Mouse (Mus musculus): ENCODE results near the gene Atp2c2. TPM values are rescaled to one million over a fixed set of nuclear protein-coding genes. Genes with fewer than 3 reads are reported as not detected.
A peak's percentile ranks its signal among the peaks of the same experiment; 100 is the strongest.

Atp2c2 gene
- polyA plus RNA-seq, 1 experiment from 2014 or later = 0.06 TPM

DNA sequence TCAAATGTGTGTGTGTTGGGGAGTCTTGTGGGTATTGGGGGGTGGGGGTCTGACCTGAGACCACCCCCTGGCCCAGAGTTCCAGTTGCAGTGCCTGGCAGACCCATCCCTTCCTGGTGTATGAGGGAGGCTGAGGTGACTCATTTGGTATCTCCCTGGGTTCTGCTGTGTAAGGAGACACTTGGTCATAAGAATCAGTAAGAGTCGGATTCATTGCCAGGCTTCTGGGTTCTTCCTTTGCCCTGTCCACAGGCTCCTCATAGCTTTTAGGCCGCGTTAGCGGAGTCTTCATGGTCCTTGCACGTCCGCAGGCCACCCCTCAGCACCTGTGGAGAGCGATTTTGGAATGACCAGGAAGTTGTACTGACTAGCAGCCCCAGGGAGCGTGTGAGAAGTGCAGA, 8.7 kb downstream of the Atp2c2 start:
- Histone ChIP-seq H3K27me3 (no peaks in the 10 kb centered on the region; the same call in 1 of the 2 replicates), H3K9me3 (no peaks in the 10 kb centered on the region), H3K4me1 (replicated peaks) (peaks cover 16% of the 10 kb centered on the region), H3K4me2 (no peak overlapping the region), H3K36me3 (no peaks in the 10 kb centered on the region), H3K4me3 (no peak overlapping the region), H3K9ac (no peak overlapping the region), H3K27ac (replicated peaks) (no peak overlapping the region)
- WGBS = 90% methylated on average over 8 of the region's 8 CpGs
- ATAC-seq (ENCODE audit: low read depth) = no peak

DNA sequence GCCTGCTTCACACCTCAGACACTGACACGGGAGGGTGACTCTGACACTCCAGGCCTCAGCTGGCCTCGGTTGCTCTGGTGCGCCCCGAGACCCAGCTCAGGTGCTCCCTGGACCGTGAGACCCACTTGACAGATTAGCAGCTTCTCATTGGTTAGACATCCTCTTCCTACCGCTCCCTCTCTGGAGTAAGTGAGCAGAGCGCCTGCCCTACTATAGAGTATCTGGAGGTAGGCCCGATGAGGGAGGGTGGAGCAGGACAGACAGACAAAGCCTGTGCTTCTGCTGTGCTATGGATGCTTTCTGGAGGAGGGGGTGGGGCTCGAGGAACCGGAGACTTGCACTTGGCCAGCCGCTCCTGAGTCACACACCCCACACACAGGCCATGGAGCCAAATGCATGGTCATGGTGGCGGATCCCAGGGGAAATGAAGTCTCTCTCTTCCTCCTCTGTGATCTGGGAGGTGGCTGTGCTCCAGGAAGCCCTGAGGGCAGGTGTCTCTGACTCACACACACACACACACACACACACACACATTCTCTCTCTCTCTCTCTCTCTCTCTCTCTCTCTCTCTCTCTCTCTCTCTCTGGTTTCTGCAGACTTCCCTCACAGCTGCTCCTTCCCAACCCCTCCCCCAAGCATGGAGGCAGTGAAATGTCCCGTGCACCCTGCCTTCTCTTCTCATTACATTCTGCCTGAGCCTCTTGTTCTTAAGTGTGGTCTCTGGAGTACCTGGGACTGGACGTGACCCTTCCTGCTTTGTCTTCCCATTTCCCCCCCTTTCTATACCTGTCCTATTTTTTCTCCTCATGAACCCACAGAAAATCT, 9.3 kb downstream of the Atp2c2 start:
- Histone ChIP-seq H3K27ac (replicated peaks) (peak overlapping the region; percentile 38; the same call in 1 of the 2 replicates), H3K36me3 (no peaks in the 10 kb centered on the region), H3K4me1 (replicated peaks) (peaks cover 16% of the 10 kb centered on the region), H3K9ac (no peak overlapping the region), H3K9me3 (no peaks in the 10 kb centered on the region), H3K27me3 (no peaks in the 10 kb centered on the region; the same call in 1 of the 2 replicates), H3K4me2 (no peak overlapping the region), H3K4me3 (no peak overlapping the region)
- ATAC-seq (ENCODE audit: low read depth) = peak; percentile 23; the same call in 1 of the 2 replicates
- WGBS = 66% methylated on average over 14 of the region's 14 CpGs

DNA sequence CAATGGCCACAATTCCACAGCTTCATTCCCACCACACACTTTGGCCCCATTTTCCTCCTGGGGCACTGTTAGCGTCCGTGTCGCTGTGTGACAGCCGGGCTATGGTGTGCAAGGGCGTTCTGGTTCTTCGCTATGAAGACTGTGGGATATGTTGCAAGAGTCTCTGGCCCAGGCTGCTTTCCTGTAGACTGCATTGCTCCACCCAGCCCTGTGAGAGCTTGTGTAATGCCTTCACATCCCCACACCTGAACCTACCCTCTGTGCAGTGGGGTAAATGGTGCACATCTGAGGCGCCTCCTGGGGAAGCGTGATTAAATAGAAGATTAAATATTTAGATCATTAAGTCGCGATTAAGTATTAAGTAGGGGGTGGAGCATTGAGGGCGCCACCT, 9.9 kb downstream of the Atp2c2 start:
- Histone ChIP-seq H3K27me3 (no peaks in the 10 kb centered on the region; the same call in 1 of the 2 replicates), H3K36me3 (no peaks in the 10 kb centered on the region), H3K4me3 (no peak overlapping the region), H3K27ac (replicated peaks) (peak overlapping the region; percentile 38; the same call in 1 of the 2 replicates), H3K9ac (no peak overlapping the region), H3K4me1 (replicated peaks) (peaks cover 16% of the 10 kb centered on the region), H3K9me3 (no peaks in the 10 kb centered on the region), H3K4me2 (no peak overlapping the region)
- 0 out of 2 replicates have a peak, but pooled peaks have one; percentile 36 for ATAC-seq (ENCODE audit: low read depth)
- 74% methylated on average over 11 of the region's 11 CpGs for WGBS

DNA sequence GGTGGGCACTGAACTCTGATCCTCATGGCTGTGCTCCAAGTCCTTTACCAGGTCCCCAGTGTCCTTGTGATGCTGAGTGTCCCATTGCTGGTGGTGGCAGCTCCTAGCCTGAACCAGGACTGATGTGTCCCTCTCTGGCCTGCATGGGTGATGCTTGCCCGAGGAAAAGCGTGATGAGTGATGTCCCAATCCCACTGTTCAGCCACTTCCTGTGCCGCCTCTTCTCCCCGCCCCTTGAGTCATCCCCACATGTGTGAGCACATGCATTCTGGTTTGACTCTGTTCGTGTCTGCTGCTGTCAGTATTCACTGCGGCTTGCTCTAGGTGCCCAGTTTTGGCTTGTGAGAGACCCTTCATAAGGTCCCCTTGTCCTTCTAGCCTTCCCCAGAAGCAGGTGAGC, 12.4 kb downstream of the Atp2c2 start:
- Histone ChIP-seq H3K4me1 (replicated peaks) (peaks cover 20% of the 10 kb centered on the region), H3K9ac (no peak overlapping the region), H3K27ac (replicated peaks) (no peak overlapping the region), H3K36me3 (no peaks in the 10 kb centered on the region), H3K9me3 (no peaks in the 10 kb centered on the region), H3K4me3 (no peak overlapping the region), H3K4me2 (no peak overlapping the region), H3K27me3 (peaks cover 2% of the 10 kb centered on the region; the same call in 1 of the 2 replicates)
- 73% methylated on average over 6 of the region's 6 CpGs for WGBS
- no peak for ATAC-seq (ENCODE audit: low read depth)

GRCm38 (mm10) chr8:119713421-119713820, 13.6 kb downstream of the Atp2c2 start:
- ATAC-seq (ENCODE audit: low read depth) = no peak
- H3K9ac ChIP-seq = no peak overlapping the region
- 85% methylated on average over 5 of the region's 5 CpGs for WGBS

GRCm38 (mm10) chr8:119715221-119715620, 15.4 kb downstream of the Atp2c2 start:
- no peak overlapping the region for H3K9ac ChIP-seq
- H3K27ac ChIP-seq (replicated peaks) = no peak overlapping the region
- H3K27me3 ChIP-seq = peaks cover 2% of the 10 kb centered on the region; the same call in 1 of the 2 replicates
- WGBS = 73% methylated on average over 12 of the region's 12 CpGs
- no peak overlapping the region for H3K4me2 ChIP-seq
- no peak overlapping the region for H3K4me3 ChIP-seq
- H3K9me3 ChIP-seq = no peaks in the 10 kb centered on the region
- H3K36me3 ChIP-seq = no peaks in the 10 kb centered on the region
- no peak for ATAC-seq (ENCODE audit: low read depth)
- peaks cover 4% of the 10 kb centered on the region; the same call in 1 of the 2 replicates for H3K4me1 ChIP-seq (replicated peaks)

More at GRCm38 (mm10) chr8:119713421-119713820, 13.6 kb downstream of the Atp2c2 start:
- no peak overlapping the region for H3K4me3 ChIP-seq
- H3K27ac ChIP-seq (replicated peaks) = no peak overlapping the region
- H3K36me3 ChIP-seq = no peaks in the 10 kb centered on the region
- H3K27me3 ChIP-seq = peaks cover 2% of the 10 kb centered on the region; the same call in 1 of the 2 replicates
- no peak overlapping the region for H3K4me2 ChIP-seq
- no peaks in the 10 kb centered on the region for H3K9me3 ChIP-seq
- H3K4me1 ChIP-seq (replicated peaks) = peaks cover 20% of the 10 kb centered on the region

GRCm38 (mm10) chr8:119716730-119717299, 17.0 kb downstream of the Atp2c2 start:
- Histone ChIP-seq H3K9ac (no peak overlapping the region), H3K4me3 (no peak overlapping the region), H3K4me2 (no peak overlapping the region), H3K27ac (replicated peaks) (no peak overlapping the region), H3K27me3 (0 out of 2 replicates have a peak, but pooled peaks cover 2% of the 10 kb centered on the region), H3K36me3 (no peaks in the 10 kb centered on the region), H3K4me1 (replicated peaks) (peaks cover 4% of the 10 kb centered on the region; the same call in 1 of the 2 replicates), H3K9me3 (no peaks in the 10 kb centered on the region)
- ATAC-seq (ENCODE audit: low read depth) = no peak

- Histone ChIP-seq H3K36me3 (no peaks in the 10 kb centered on the region), H3K4me3 (no peak overlapping the region), H3K9me3 (no peaks in the 10 kb centered on the region), H3K27ac (replicated peaks) (no peak overlapping the region), H3K4me2 (no peak overlapping the region), H3K27me3 (0 out of 2 replicates have a peak, but pooled peaks cover 2% of the 10 kb centered on the region), H3K9ac (no peak overlapping the region), H3K4me1 (replicated peaks) (peaks cover 4% of the 10 kb centered on the region; the same call in 1 of the 2 replicates)
- 61% methylated on average over 9 of the region's 9 CpGs for WGBS
- ATAC-seq (ENCODE audit: low read depth) = no peak
These were observed 18.0 kb downstream of the Atp2c2 start for GRCm38 (mm10) chr8:119717765-119718164.

DNA sequence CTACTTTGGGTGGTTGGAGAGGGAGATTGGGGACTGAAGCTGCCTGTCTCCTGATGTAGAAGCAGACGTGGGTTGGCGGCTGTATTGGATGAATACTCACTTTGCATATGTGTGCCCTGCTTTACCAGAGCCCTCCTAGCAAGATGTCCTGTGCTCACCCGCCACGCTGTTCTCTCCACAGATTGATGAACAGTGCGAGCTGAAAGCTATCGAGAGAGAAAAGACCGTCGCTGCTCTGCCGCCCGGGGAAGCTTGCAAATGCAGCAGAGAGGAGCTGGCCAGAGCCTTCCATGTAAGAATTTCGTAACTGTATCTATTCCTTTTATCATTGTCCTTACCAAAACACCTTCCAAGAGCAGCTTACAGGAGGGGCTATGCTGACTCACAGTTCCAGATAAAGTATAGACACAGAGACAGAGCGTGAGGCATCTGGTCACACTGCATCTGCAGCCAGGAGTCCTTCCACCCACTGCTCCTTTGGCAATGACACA, 19.2 kb downstream of the Atp2c2 start:
- H3K4me3 ChIP-seq = no peak overlapping the region
- 0 out of 2 replicates have a peak, but pooled peaks cover 2% of the 10 kb centered on the region for H3K27me3 ChIP-seq
- H3K4me1 ChIP-seq (replicated peaks) = peaks cover 4% of the 10 kb centered on the region; the same call in 1 of the 2 replicates
- H3K9me3 ChIP-seq = no peaks in the 10 kb centered on the region
- ATAC-seq (ENCODE audit: low read depth) = no peak
- H3K4me2 ChIP-seq = no peak overlapping the region
- WGBS = 57% methylated on average over 12 of the region's 12 CpGs
- no peaks in the 10 kb centered on the region for H3K36me3 ChIP-seq
- H3K9ac ChIP-seq = no peak overlapping the region
- no peak overlapping the region for H3K27ac ChIP-seq (replicated peaks)

DNA sequence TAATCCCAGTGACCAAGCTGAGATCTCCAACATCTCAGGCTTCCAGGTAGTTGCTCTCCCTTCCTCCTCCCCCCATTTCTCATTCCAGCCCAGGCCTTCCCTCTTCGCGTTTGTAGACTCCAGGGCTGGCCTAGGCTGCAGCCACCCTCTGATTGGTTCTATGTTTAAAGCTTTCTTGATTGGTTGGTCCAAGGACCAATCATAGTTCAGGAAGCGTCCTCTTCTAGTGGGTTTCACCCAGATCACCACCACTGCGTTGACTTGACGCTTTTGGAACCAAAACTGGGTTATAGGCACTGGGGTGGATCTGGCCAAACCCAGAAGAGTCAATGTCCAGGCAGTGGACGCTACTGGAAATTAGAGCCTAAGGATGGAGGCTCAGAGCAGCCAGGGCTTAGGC, 22.5 kb downstream of the Atp2c2 start:
- WGBS = 52% methylated on average over 6 of the region's 6 CpGs
- ATAC-seq (ENCODE audit: low read depth) = no peak
- no peak overlapping the region for H3K27ac ChIP-seq (replicated peaks)
- no peaks in the 10 kb centered on the region for H3K36me3 ChIP-seq
- H3K9ac ChIP-seq = no peak overlapping the region
- H3K4me1 ChIP-seq (replicated peaks) = no peaks in the 10 kb centered on the region
- H3K27me3 ChIP-seq = no peaks in the 10 kb centered on the region; the same call in 1 of the 2 replicates
- no peaks in the 10 kb centered on the region for H3K9me3 ChIP-seq
- H3K4me2 ChIP-seq = no peak overlapping the region
- no peak overlapping the region for H3K4me3 ChIP-seq

DNA sequence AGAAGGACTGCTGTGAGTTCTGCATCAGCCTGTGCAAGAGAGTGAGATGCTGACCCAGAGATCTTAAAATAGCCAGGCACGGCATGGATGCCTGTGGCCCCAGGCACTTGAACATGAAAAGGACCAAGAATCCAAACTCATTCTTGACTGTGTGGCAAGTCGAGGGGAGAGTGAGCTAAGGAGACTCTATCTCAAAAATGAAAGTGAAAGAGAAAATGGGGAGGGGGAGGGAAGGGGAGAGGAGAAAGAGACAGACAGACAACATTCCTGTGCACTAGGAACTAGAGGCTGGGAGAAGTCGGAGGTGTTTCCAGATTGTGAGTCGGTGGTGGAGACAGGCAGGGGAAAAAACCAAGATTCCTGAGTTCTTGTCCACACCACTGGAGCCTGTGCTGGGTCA, 23.9 kb downstream of the Atp2c2 start:
- 64% methylated on average over 4 of the region's 4 CpGs for WGBS

GRCm38 (mm10) chr8:119724596-119724995, 24.8 kb downstream of the Atp2c2 start:
- no peaks in the 10 kb centered on the region for H3K4me1 ChIP-seq (replicated peaks)
- H3K27me3 ChIP-seq = no peaks in the 10 kb centered on the region; the same call in 1 of the 2 replicates
- no peaks in the 10 kb centered on the region for H3K36me3 ChIP-seq
- WGBS = 82% methylated on average over 6 of the region's 6 CpGs
- no peak overlapping the region for H3K27ac ChIP-seq (replicated peaks)
- no peak overlapping the region for H3K9ac ChIP-seq
- ATAC-seq (ENCODE audit: low read depth) = no peak
- no peak overlapping the region for H3K4me2 ChIP-seq
- H3K4me3 ChIP-seq = no peak overlapping the region
- no peaks in the 10 kb centered on the region for H3K9me3 ChIP-seq

More for the DNA sequence above, 23.9 kb downstream of the Atp2c2 start:
- Histone ChIP-seq H3K27me3 (no peaks in the 10 kb centered on the region; the same call in 1 of the 2 replicates), H3K36me3 (no peaks in the 10 kb centered on the region), H3K9me3 (no peaks in the 10 kb centered on the region), H3K4me3 (no peak overlapping the region), H3K4me2 (no peak overlapping the region), H3K4me1 (replicated peaks) (no peaks in the 10 kb centered on the region), H3K27ac (replicated peaks) (no peak overlapping the region), H3K9ac (no peak overlapping the region)
- no peak for ATAC-seq (ENCODE audit: low read depth)

All from neural tube, embryonic 13.5 days (tissue).